Mouse (Mus musculus): ENCODE data around the gene Ciz1. TPM values are rescaled to one million over a fixed set of nuclear protein-coding genes. Genes with fewer than 3 reads are reported as not detected.

Ciz1 gene
- polyA plus RNA-seq, 1 experiment from 2014 or later: 47.5 TPM

- H3K36me3 ChIP-seq (replicated peaks; ENCODE audit: control insufficient read depth, insufficient read depth): peaks cover 52% of the 10 kb centered on the region
- no peak for ATAC-seq (ENCODE audit: low FRiP score)
- no peaks in the 10 kb centered on the region for H3K9me3 ChIP-seq (ENCODE audit: control insufficient read depth, low read length)
- no peak overlapping the region for H3K4me2 ChIP-seq (replicated peaks)
- H3K4me1 ChIP-seq (replicated peaks; ENCODE audit: control insufficient read depth, insufficient read depth, low read length): no peaks in the 10 kb centered on the region; the same call in 1 of the 2 replicates
- H3K4me3 ChIP-seq (replicated peaks; ENCODE audit: low read length): no peak overlapping the region
- H3K27ac ChIP-seq: no peak overlapping the region
- 16% methylated on average over 13 of the region's 13 CpGs for WGBS
- no peak for DNase-seq (ENCODE audit: low spot score)
- no peak overlapping the region for H3K9ac ChIP-seq
- no peaks in the 10 kb centered on the region for H3K27me3 ChIP-seq (ENCODE audit: control insufficient read depth, insufficient read depth, low read length)
Observed at GRCm38 (mm10) chr2:32328911-32329460, 23.1 kb upstream of the Ciz1 start.

- Histone ChIP-seq H3K4me3 (replicated peaks; ENCODE audit: low read length) (no peak overlapping the region), H3K9me3 (ENCODE audit: control insufficient read depth, low read length) (no peaks in the 10 kb centered on the region), H3K4me2 (replicated peaks) (no peak overlapping the region), H3K27ac (no peak overlapping the region), H3K4me1 (replicated peaks; ENCODE audit: control insufficient read depth, insufficient read depth, low read length) (no peaks in the 10 kb centered on the region; the same call in 1 of the 2 replicates), H3K9ac (no peak overlapping the region), H3K27me3 (ENCODE audit: control insufficient read depth, insufficient read depth, low read length) (no peaks in the 10 kb centered on the region), H3K36me3 (replicated peaks; ENCODE audit: control insufficient read depth, insufficient read depth) (peaks cover 55% of the 10 kb centered on the region)
- DNase-seq (ENCODE audit: low spot score) (no peak), ATAC-seq (ENCODE audit: low FRiP score) (no peak)
- WGBS: 49% methylated on average over 6 of the region's 6 CpGs
Observed at GRCm38 (mm10) chr2:32329531-32329930, 22.6 kb upstream of the Ciz1 start.

GRCm38 (mm10) chr2:32332159-32332558, 20.0 kb upstream of the Ciz1 start:
- no peak for DNase-seq (ENCODE audit: low spot score)
- WGBS: 89% methylated on average over 5 of the region's 5 CpGs
- no peak overlapping the region for H3K27ac ChIP-seq
- no peaks in the 10 kb centered on the region; the same call in 1 of the 2 replicates for H3K4me1 ChIP-seq (replicated peaks; ENCODE audit: control insufficient read depth, insufficient read depth, low read length)
- H3K27me3 ChIP-seq (ENCODE audit: control insufficient read depth, insufficient read depth, low read length): no peaks in the 10 kb centered on the region
- H3K36me3 ChIP-seq (replicated peaks; ENCODE audit: control insufficient read depth, insufficient read depth): peaks cover 67% of the 10 kb centered on the region
- no peak overlapping the region for H3K4me3 ChIP-seq (replicated peaks; ENCODE audit: low read length)
- H3K9me3 ChIP-seq (ENCODE audit: control insufficient read depth, low read length): no peaks in the 10 kb centered on the region
- ATAC-seq (ENCODE audit: low FRiP score): no peak
- H3K4me2 ChIP-seq (replicated peaks): no peak overlapping the region
- H3K9ac ChIP-seq: no peak overlapping the region

GRCm38 (mm10) chr2:32335888-32336287, 16.2 kb upstream of the Ciz1 start:
- no peak overlapping the region for H3K4me3 ChIP-seq (replicated peaks; ENCODE audit: low read length)
- H3K4me1 ChIP-seq (replicated peaks; ENCODE audit: control insufficient read depth, insufficient read depth, low read length): no peaks in the 10 kb centered on the region
- no peak overlapping the region for H3K9ac ChIP-seq
- no peaks in the 10 kb centered on the region for H3K27me3 ChIP-seq (ENCODE audit: control insufficient read depth, insufficient read depth, low read length)
- H3K4me2 ChIP-seq (replicated peaks): no peak overlapping the region
- H3K36me3 ChIP-seq (replicated peaks; ENCODE audit: control insufficient read depth, insufficient read depth): peaks cover 89% of the 10 kb centered on the region
- H3K9me3 ChIP-seq (ENCODE audit: control insufficient read depth, low read length): no peaks in the 10 kb centered on the region
- WGBS: 60% methylated on average over 15 of the region's 15 CpGs
- no peak overlapping the region for H3K27ac ChIP-seq
- ATAC-seq (ENCODE audit: low FRiP score) (no peak), DNase-seq (ENCODE audit: low spot score) (no peak)

- H3K4me3 ChIP-seq (replicated peaks; ENCODE audit: low read length): no peak overlapping the region
- no peaks in the 10 kb centered on the region for H3K9me3 ChIP-seq (ENCODE audit: control insufficient read depth, low read length)
- H3K9ac ChIP-seq: no peak overlapping the region
- peaks cover 13% of the 10 kb centered on the region for H3K4me1 ChIP-seq (replicated peaks; ENCODE audit: control insufficient read depth, insufficient read depth, low read length)
- no peaks in the 10 kb centered on the region for H3K27me3 ChIP-seq (ENCODE audit: control insufficient read depth, insufficient read depth, low read length)
- H3K36me3 ChIP-seq (replicated peaks; ENCODE audit: control insufficient read depth, insufficient read depth): peaks cover 54% of the 10 kb centered on the region
- no peak overlapping the region for H3K27ac ChIP-seq
- DNase-seq (ENCODE audit: low spot score): no peak
- no peak overlapping the region for H3K4me2 ChIP-seq (replicated peaks)
- ATAC-seq (ENCODE audit: low FRiP score): no peak
- WGBS: 37% methylated on average over 26 of the region's 26 CpGs
Observed at GRCm38 (mm10) chr2:32339912-32340642, 12.1 kb upstream of the Ciz1 start.

GRCm38 (mm10) chr2:32340836-32341633, 11.1 kb upstream of the Ciz1 start:
- H3K4me1 ChIP-seq (replicated peaks; ENCODE audit: control insufficient read depth, insufficient read depth, low read length): peaks cover 13% of the 10 kb centered on the region
- H3K9ac ChIP-seq: no peak overlapping the region
- no peaks in the 10 kb centered on the region for H3K9me3 ChIP-seq (ENCODE audit: control insufficient read depth, low read length)
- DNase-seq (ENCODE audit: low spot score) (no peak), ATAC-seq (ENCODE audit: low FRiP score) (no peak)
- no peak overlapping the region for H3K4me2 ChIP-seq (replicated peaks)
- no peak overlapping the region for H3K27ac ChIP-seq
- no peaks in the 10 kb centered on the region for H3K27me3 ChIP-seq (ENCODE audit: control insufficient read depth, insufficient read depth, low read length)
- peaks cover 45% of the 10 kb centered on the region for H3K36me3 ChIP-seq (replicated peaks; ENCODE audit: control insufficient read depth, insufficient read depth)
- WGBS: 83% methylated on average over 13 of the region's 13 CpGs
- no peak overlapping the region for H3K4me3 ChIP-seq (replicated peaks; ENCODE audit: low read length)

- 86% methylated on average over 4 of the region's 4 CpGs for WGBS
- Histone ChIP-seq H3K4me2 (replicated peaks) (no peak overlapping the region), H3K27me3 (ENCODE audit: control insufficient read depth, insufficient read depth, low read length) (no peaks in the 10 kb centered on the region), H3K4me1 (replicated peaks; ENCODE audit: control insufficient read depth, insufficient read depth, low read length) (peaks cover 13% of the 10 kb centered on the region), H3K4me3 (replicated peaks; ENCODE audit: low read length) (no peak overlapping the region), H3K9me3 (ENCODE audit: control insufficient read depth, low read length) (no peaks in the 10 kb centered on the region), H3K36me3 (replicated peaks; ENCODE audit: control insufficient read depth, insufficient read depth) (peaks cover 42% of the 10 kb centered on the region), H3K9ac (no peak overlapping the region), H3K27ac (no peak overlapping the region)
- DNase-seq (ENCODE audit: low spot score) (no peak), ATAC-seq (ENCODE audit: low FRiP score) (no peak)
Observed at GRCm38 (mm10) chr2:32341634-32341939, 10.5 kb upstream of the Ciz1 start.

- ATAC-seq (ENCODE audit: low FRiP score): no peak
- no peaks in the 10 kb centered on the region for H3K9me3 ChIP-seq (ENCODE audit: control insufficient read depth, low read length)
- WGBS: 88% methylated on average over 4 of the region's 4 CpGs
Observed at GRCm38 (mm10) chr2:32342039-32342438, 10.1 kb upstream of the Ciz1 start.

GRCm38 (mm10) chr2:32342539-32343350, 9.4 kb upstream of the Ciz1 start:
- DNase-seq (ENCODE audit: low spot score) (no peak), ATAC-seq (ENCODE audit: low FRiP score) (peak; percentile 54; the same call in 1 of the 2 replicates)
- no peak overlapping the region; the same call in 1 of the 2 replicates for H3K9ac ChIP-seq
- H3K9me3 ChIP-seq (ENCODE audit: control insufficient read depth, low read length): no peaks in the 10 kb centered on the region
- H3K36me3 ChIP-seq (replicated peaks; ENCODE audit: control insufficient read depth, insufficient read depth): peaks cover 37% of the 10 kb centered on the region
- WGBS: 69% methylated on average over 6 of the region's 6 CpGs
- no peak overlapping the region for H3K4me2 ChIP-seq (replicated peaks)
- no peak overlapping the region for H3K4me3 ChIP-seq (replicated peaks; ENCODE audit: low read length)
- no peak overlapping the region for H3K27ac ChIP-seq
- no peaks in the 10 kb centered on the region for H3K27me3 ChIP-seq (ENCODE audit: control insufficient read depth, insufficient read depth, low read length)
- H3K4me1 ChIP-seq (replicated peaks; ENCODE audit: control insufficient read depth, insufficient read depth, low read length): peaks cover 13% of the 10 kb centered on the region

More at GRCm38 (mm10) chr2:32342039-32342438, 10.1 kb upstream of the Ciz1 start:
- no peak overlapping the region for H3K4me2 ChIP-seq (replicated peaks)
- no peak overlapping the region for H3K27ac ChIP-seq
- no peaks in the 10 kb centered on the region for H3K27me3 ChIP-seq (ENCODE audit: control insufficient read depth, insufficient read depth, low read length)
- no peak for DNase-seq (ENCODE audit: low spot score)
- H3K4me3 ChIP-seq (replicated peaks; ENCODE audit: low read length): no peak overlapping the region
- peaks cover 13% of the 10 kb centered on the region for H3K4me1 ChIP-seq (replicated peaks; ENCODE audit: control insufficient read depth, insufficient read depth, low read length)
- H3K36me3 ChIP-seq (replicated peaks; ENCODE audit: control insufficient read depth, insufficient read depth): peaks cover 42% of the 10 kb centered on the region
- no peak overlapping the region for H3K9ac ChIP-seq

Data from hindbrain, embryonic 14.5 days (tissue).